Mouse (Mus musculus) megakaryocyte-erythroid progenitor cell, adult 5-6 weeks (primary cell): ENCODE results near the gene Mid2. TPM values are rescaled to one million over a fixed set of nuclear protein-coding genes. Genes with fewer than 3 reads are reported as not detected.
"Not testable (repeated sequence)": the region's sequence is repeated elsewhere in the genome, so short reads cannot be mapped to it uniquely, and the experiment has no call there.

Source experiments
- ATAC-seq: replicated peaks from 2 replicates; pipeline ENCODE4 v1.8.0; 2016; ENCODE audit warnings: mild to moderate bottlenecking, inconsistent platforms; ENCODE audit not compliant: severe bottlenecking, poor library complexity, low FRiP score, low TSS enrichment
- total RNA-seq, 2 experiments: library from RNA; stranded (forward) in 1 of 2; stranded (reverse) in 1 of 2; fragments of 200-1000, 215-1000 nt in 1 of 2; fragments of >200 nt in 1 of 2; fragmentation: Nextera tagmentation in 1 of 2; gene quantifications; 2 replicates each; pipeline ENCODE4 v1.2.3; 2014 to 2017

Gene Mid2
- total RNA-seq (2014; fragmentation: Nextera tagmentation) = 0.20 TPM in 1 of 2 replicates, not detected in the other
- total RNA-seq (2017) = not detected in 2 replicates

DNA sequence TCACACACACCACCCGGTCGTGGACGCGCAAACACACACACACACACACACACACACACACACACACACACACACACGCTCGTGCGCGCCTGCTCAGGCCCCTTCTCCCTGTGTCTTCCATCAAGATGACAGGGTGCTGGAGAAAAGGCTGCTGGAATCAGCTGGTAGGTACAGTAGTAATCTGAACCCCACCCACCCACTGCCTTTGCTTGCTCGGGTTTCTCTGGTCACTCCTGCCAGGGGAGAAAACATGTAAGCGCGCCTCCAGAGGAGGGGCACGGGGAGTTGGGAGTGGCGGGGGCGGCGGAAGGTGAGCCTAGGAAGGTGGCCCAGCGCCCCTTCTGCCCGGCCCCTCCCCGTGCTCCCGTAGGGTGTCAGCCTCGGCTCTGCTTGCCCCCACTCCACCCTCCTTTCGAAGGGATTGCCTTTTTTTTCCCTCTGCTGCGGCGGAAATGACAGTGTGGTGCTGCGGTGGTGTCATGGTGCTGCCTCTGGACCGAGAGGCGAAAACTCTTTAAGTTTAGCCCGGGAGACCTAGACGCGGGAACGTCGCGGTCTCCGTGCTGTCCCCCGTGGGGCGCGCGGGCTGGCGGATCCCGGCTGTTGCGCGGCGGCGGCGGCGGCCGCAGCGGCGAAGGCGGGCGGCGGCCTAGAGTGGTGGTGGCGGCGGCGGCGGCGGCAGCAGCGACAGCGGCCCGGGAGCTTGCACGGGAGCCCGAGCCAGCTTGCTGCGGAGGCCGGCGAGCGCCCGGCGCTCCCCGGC is at the start of gene Mid2:
Mid2 (plus strand) TSS at position 121 of the 763 bp plus-strand sequence.
- no peak for ATAC-seq

DNA sequence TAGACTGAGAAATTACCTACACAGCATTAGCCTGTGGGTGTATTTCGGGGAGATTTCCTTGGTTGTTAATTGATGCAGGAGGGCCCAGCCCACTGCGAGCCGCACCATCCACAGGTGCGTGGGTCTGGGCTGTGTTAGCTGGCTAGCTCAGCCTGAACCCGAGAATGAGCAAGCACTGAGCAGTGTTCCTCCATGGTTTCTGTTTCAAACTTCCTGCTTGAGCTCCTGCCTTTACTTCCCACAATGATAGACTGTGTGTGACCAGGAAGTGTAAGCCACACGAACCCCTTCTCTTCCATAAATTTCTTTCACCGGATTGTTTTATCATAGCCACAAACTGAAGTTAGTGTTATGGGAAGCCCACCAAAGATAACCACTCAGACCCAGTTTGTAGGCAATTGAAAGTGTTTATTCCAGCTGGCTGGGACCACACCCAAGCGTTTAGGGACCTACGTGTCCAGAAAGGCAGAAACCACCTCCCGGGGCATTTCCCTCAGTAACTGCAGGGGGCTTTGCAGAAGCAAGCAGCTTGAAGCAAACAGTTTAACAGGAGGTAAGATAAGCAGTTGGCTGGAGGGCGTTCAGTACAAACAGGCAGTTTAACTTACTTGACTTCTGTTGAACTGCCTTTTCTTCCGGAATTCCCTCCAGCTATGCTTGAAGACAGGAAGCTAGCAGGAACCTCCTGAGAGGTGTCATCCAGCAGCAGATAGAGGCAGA is 39.4 kb upstream of the Mid2 start:
- peak; percentile 77 for ATAC-seq

DNA sequence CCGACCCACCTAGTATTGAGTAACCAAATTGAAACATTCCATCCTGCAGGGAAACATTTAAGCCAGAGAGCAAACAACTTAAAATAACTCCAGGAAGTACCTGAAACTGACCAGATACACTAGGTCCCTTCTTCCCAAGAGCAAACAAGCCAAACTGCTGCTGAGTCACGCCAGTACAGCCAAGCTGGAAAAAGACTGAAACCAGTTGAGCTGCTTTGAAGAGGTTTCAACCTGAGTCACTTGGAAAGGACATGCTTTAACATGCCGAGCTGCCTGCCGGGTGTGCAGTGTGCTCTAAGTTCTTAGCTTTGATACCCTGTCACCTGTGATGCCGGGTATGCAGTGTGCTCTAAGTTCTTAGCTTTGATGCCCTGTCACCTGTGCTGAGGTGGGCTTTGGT is 26.4 kb upstream of the Mid2 start:
- ATAC-seq = no peak

DNA sequence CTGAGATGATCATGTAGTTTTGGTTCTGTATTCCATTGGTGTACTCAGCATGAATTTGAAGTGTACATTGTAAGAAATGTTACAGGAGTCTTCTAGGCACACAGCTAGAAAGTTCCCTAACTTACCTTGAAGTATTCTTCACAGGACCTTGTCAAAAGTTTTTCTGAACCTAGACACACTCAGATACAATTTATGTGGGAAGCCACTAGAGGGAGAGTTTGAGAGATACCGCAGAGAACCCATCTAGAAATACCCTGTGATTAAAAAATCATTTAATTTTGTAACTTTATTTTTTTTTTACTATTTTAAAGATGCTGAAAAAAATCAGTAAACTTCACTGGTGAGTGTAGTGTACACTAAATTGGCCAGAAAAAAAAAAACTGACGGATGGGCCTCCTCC is 24.8 kb upstream of the Mid2 start:
- ATAC-seq = no peak

DNA sequence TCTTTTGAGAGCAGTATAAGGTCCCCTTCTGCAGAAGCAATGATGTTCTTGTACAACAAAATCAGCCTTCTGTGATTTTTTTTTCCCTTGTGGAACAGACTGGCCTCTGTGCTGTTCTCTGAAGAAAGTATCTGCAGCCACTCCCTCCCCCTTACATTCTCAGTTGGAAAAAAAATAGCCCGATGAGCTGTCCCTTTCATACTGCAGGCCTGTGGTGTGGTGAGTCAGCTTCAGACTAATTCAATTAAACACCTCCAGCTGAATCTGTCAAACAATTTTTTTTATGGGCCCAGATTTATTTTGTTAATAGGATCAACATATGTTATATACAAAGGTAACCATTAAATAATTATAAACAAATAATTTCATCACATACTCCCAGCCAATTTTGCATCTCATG is 3.7 kb upstream of the Mid2 start:
- no peak for ATAC-seq

DNA sequence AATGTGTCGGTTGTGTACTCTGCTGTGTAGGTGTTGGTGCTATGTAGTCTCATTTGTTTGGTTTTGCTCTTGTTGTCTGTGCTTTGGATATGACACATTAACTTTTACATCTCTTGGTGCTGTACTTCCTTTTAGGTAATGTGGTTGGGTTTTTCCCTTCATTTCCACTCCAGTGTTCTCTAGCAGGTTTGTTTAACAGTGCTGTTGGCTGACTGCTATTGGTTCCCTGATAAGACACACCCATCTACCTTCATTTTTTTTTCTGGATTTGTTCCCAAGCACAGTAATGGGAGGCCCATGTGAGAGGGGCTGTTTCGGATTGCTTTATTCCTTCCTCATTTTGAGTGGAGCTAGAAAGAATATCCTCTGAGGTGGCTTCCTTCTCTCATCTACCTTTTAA is 883 bp upstream of the Mid2 start:
- ATAC-seq = no peak

DNA sequence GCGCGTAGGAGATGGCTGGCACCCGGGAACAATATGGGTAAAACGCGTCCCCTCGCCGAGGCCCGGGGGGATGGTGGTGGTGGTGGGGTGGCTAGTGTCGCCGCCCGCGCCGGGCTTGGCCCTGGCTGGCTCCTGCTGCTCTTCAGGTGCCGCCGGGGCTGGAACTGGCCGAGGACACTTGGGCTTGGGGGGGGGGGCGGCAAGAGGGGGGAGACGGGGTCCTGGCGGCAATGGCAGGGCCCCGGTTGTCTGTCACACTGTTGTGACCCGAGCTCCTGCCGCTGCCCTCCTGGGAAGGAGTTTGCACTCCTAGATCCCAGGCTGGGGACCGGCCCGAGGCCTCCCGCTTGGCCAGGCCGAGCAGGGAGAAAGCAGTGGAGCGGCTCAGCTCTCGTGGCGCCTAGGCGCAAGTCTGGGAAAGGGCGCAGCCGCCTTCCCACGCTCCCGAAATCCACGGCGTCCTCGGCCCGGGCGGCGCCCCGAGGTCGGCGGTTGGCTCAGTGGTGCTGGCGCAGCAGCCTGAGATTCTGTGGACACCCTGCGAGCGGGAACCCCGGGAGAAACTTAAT is 927 bp downstream of the Mid2 start:
- no peak for ATAC-seq

DNA sequence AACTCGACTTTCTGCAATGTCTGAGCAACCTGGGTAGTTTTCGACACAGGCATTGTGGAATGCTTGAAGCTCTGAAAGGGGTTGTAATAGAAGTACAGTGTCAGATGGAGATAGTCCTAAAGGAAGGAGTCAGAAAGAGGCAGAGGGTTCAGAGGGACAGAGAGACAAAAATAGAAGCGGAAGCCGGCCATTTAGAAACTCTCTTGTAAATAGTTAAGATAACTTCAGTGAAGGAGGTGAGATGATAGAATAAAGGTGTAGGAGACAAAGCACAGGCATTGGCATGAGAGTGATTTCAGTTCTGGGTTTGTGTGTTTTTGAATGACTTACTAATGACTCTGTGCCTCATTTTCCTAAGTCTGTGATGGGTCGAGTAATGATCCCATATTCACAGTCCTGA is 11.0 kb downstream of the Mid2 start:
- no peak for ATAC-seq

DNA sequence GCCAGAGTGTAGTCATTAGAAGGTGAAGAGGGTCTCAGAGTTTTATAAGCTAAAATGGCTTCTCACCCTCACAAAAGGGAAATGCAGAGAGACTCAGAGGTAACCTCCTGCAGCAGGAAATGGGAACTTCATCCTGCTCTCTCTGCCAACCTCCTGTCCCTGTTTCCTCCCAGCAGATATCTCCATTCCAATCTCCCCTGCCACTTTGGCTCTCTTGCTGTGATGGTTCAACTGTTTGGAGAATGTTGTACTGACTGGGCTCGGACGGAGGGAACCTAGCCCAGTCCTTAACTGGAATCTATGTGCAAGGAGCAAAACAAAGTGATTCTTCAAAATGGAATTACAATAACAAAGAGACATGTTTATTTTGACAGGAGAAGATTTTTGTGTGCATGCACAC is 23.9 kb downstream of the Mid2 start:
- ATAC-seq = no peak

DNA sequence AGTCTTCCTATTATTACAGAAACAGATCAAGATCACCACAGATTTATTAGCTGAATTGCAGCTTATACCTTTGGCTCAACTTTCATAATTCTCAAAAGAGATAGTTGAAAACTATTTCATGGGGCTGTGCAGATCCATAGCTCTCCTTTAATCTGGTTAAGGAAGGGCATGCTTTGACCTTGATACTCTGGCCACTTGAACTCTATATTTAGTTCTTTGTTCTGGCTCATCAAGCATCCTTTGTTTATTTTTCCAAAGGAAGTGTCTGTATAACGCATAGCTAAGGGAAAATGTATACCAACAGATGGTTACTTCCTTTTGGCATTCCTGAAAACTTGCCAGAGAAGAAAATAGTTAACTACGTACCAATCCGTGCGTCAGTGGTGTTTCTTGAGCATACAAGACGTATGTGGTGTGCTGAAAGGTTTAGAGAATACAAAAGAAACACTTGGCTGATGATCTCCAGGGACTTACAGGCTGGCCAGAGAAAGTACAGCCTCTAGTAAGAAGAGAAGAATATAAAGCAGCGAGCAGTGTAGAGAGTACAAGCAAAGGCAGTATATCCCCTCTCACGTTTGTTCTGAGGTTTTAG is 33.6 kb downstream of the Mid2 start:
- not testable (repeated sequence) for ATAC-seq

DNA sequence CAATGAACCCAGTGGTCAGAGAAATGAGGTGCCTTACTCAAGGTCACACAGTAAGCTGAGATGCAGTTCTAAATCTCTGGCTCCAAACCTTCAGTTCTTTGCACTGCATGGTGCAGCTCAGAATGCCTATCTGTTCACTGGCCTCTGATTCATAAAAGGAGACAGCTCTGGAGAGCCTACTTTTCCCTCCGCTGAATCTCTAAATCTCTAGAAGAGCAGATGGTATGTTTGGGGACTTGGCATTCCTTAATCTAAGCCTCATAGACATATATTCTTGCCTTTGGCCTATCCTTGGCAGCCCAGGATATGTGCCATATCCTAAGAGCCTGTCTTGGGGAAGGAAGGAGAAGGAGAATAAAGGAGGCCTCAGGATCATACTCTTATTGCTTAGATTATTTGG is 38.8 kb downstream of the Mid2 start:
- no peak for ATAC-seq

DNA sequence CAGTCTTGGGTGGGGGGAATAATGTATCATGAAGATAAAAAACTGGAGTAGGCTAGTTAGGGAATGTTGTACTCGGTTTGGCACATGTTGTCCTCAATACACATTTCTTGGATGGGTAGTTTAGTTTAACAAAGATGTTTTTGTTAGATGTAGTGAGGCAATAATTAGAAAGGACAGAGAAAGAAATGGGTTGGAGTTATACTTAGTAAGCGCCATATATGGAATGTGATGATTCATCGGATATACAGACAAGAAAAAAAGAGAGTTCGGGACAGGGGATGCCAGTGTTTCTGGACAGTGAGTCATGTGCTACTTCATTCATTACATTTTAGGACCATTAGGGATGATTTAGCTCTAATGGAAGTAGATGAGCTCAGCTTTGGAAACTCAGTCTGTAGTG is 41.7 kb downstream of the Mid2 start:
- ATAC-seq = no peak

DNA sequence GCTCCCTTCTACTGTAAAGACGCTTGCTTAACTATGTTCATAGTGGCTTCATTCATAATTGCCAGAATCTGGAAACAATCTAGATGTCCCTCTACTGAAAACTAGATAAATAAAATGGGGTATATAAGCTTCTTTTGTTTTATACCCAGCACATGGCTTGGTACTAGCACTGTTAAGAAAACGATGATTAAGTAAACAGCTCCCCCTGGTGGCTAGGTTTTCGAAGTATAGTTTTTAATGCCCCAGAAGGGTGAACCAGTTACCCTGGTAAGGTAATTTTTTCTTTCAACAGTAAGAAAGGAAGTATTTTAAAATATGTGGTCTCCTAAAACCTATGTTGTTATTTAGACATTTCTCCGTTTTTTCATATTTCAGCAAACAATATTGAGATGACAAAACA is 58.0 kb downstream of the Mid2 start:
- peak; percentile 81 for ATAC-seq

DNA sequence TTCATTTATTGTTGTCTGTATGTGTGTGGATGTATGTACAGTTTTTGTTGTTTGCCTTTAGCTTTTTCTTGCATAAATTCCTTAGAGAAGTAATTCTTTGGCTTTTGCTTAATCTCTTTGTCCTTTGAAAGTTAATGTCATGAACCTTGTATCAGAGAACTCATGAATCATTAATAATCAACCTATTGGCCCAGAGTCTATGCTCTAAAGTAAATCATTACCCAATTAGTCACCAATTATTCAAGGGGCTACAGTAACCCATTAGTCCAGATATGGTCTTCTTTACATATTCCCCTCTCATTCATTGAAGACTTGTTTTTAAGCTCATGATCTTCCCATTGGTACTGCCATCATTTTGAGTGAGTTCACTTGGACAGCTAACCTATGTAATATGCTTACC is 74.6 kb downstream of the Mid2 start:
- ATAC-seq = no peak

DNA sequence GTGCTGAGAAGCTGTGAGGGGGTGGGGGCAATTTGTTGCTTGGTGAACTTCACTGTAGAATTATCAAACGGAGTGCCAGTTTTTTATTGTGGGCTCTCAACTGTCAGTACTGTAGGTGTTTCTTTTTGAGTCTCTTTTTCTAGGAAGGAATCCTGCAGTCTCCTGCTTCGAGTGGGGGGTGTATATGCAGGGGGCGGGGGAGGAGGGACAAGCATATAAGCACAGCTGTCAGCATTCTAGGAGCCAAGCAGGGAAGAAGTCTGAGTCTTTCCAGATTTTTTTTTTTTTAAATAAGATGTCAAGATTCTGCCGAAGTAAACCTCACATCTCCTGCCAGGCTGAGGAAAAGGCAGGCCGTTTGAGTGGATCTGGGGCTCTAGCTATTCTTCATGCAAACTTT is 78.8 kb downstream of the Mid2 start:
- no peak for ATAC-seq

DNA sequence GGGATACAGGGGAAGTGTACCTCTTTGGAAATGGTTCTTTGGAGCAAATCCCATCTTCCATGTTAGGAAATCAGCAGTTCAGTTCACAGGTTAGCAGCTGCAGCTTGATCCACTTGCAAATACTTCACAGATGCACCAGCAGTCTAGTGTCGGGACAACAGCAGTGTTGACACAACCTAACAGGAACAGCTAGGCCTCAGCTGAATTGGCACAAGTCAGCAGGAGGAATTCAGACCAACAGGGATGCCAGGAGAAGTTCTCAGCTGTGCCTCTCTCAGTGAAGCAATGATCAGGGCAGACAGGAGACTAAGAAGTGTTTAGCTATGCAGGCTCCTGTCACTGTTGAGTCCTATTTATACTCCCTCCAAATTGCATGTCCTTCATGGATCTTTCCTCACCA is 105.4 kb downstream of the Mid2 start:
- no peak for ATAC-seq

DNA sequence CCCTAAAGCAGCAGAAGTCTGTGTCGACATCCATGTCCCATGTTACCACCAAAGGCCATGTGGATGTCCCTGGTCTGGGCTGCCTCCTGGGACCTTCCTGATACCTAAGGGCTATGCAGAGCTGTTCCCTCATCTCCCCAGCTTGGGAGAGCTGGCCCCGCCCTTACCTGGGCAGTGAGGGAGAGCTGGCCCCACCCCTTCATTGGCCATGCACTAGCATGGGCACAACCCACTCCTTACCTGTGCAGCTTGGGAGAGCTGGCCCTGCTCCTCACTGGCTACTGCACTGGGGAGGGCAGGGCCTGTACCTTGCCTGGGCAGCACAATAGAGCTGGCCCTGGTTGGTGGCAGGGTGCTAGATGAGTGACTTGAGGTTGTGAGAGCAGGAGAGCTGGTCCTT is 140.9 kb downstream of the Mid2 start:
- ATAC-seq = no peak

DNA sequence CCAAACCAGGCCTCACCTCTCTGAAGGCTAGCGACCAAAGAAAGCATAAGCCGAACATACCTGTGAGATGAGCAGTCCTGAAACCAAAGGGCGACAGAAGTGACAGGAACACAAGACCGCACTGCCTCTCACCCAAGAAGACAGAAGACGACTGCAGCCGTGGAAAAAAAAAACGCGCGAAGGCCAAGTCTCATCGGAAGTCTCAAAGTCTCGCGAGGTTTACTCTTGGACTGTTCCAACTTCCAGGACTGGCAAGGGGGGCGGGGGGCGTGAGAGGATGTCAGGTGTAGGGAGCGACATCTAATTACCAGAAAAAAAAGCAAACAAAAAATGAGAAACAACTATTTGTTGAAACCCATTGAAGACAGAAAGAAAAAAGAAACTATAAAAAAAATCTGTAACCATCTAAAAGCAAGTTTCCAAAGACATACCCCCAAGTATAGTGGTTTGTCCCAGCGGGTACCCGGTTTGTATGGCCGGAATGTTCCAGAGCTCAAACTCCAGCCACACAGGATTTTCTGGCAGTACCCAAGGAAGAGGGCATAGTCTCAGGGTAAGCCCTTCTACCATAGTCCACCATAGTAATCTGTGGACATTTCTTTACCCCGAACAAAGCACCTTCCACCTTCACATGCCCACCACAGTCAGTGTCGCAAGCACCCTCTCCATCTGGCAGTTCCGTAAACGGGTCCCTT is 149.1 kb downstream of the Mid2 start, which contains the start of gene Tex13b:
Tex13b (minus strand) TSS at position 122 of the 695 bp plus-strand sequence.
- no peak for ATAC-seq
